Mouse (Mus musculus) heart, adult 2 months (tissue): ENCODE measurements at regions not wholly inside any gene's neighbourhood (a gene's known extent, or its start where the extent isn't known, plus 50 kb on each side); places are given as distances from the start of the nearest gene placed in this dataset.

ENCODE experiments used
- CTCF ChIP-seq: fragments of 200-600 bp; IDR thresholded peaks from 2 replicates; pipeline ENCODE4 v1.8.1; 2022; ENCODE audit warnings: antibody characterized with exemption, mild to moderate bottlenecking, moderate library complexity
- EP300 ChIP-seq: fragments of 200-500 bp; IDR thresholded peaks from 2 replicates; pipeline ENCODE4 v1.6.1; 2011; ENCODE audit warnings: low read depth, low read length, control low read depth; ENCODE audit not compliant: insufficient read depth
- POLR2A ChIP-seq: fragments of 200-500 bp; IDR thresholded peaks from 2 replicates; pipeline ENCODE4 v1.6.1; 2011; ENCODE audit warnings: mild to moderate bottlenecking, low read depth, low read length, control low read depth; ENCODE audit not compliant: insufficient read depth

GRCm38 (mm10) chr5:102395608-102396146, 85.5 kb upstream of the Arhgap24 start:
- TF ChIP-seq CTCF (no peak), POLR2A (no peak), EP300 (no peak)
